Mouse (Mus musculus) MEL-GATA-1-ER (cell line): ENCODE data around the gene Slc34a3.
A peak's percentile ranks its signal among the peaks of the same experiment; 100 is the strongest.

Experiments used
- DNase-seq: peaks from one replicate; pipeline ENCODE4 v3.0.0-alpha.2; 2012; ENCODE audit warnings: low read depth; ENCODE audit errors: extremely low read depth

The Slc34a3 gene

GRCm38 (mm10) chr2:25252331-25252730 lies 18.2 kb upstream of the Slc34a3 start:
- no peak for DNase-seq

- no peak for DNase-seq
Observed at GRCm38 (mm10) chr2:25246183-25247072, 12.3 kb upstream of the Slc34a3 start, which contains the start of gene AL732309.1. Gene AL732309.1 (minus strand): TSS chr2:25246863.

GRCm38 (mm10) chr2:25244144-25244543 lies 10.0 kb upstream of the Slc34a3 start:
- DNase-seq: no peak

- no peak for DNase-seq
Observed at GRCm38 (mm10) chr2:25243342-25243741, 9.2 kb upstream of the Slc34a3 start.

- DNase-seq: no peak
Observed at GRCm38 (mm10) chr2:25242101-25242506, 7.9 kb upstream of the Slc34a3 start, which contains the start of the genes Rnf208 and Cysrt1. Gene Rnf208 (plus strand): TSS chr2:25242255. Gene Cysrt1 (minus strand): TSS chr2:25242452.

- DNase-seq: no peak
Observed at GRCm38 (mm10) chr2:25241438-25241775, 7.2 kb upstream of the Slc34a3 start.

GRCm38 (mm10) chr2:25240723-25241437 lies 6.7 kb upstream of the Slc34a3 start:
- peak; percentile 81 for DNase-seq

GRCm38 (mm10) chr2:25240310-25240709 lies 6.1 kb upstream of the Slc34a3 start:
- no peak for DNase-seq

GRCm38 (mm10) chr2:25239766-25240165 lies 5.6 kb upstream of the Slc34a3 start:
- DNase-seq: no peak

- no peak for DNase-seq
Observed at GRCm38 (mm10) chr2:25238106-25238505, 3.9 kb upstream of the Slc34a3 start.

GRCm38 (mm10) chr2:25237522-25237921 lies 3.4 kb upstream of the Slc34a3 start:
- no peak for DNase-seq

- DNase-seq: no peak
Observed at GRCm38 (mm10) chr2:25236614-25237013, 2.5 kb upstream of the Slc34a3 start, which contains the start of gene Rnf224. Gene Rnf224 (minus strand): TSS chr2:25236787.

- no peak for DNase-seq
Observed at GRCm38 (mm10) chr2:25234551-25235220, 522 bp upstream of the Slc34a3 start.

GRCm38 (mm10) chr2:25233421-25233820 lies 743 bp downstream of the Slc34a3 start:
- DNase-seq: peak; percentile 68

- no peak for DNase-seq
Observed at GRCm38 (mm10) chr2:25231038-25231437, 3.1 kb downstream of the Slc34a3 start.

- no peak for DNase-seq
Observed at GRCm38 (mm10) chr2:25230581-25230980, 3.6 kb downstream of the Slc34a3 start.

GRCm38 (mm10) chr2:25229582-25229981 lies 4.6 kb downstream of the Slc34a3 start:
- DNase-seq: no peak

- no peak for DNase-seq
Observed at GRCm38 (mm10) chr2:25228995-25229530, 5.1 kb downstream of the Slc34a3 start.

GRCm38 (mm10) chr2:25228431-25228889 lies 5.7 kb downstream of the Slc34a3 start:
- DNase-seq: peak; percentile 84

GRCm38 (mm10) chr2:25227406-25227805 lies 6.8 kb downstream of the Slc34a3 start:
- no peak for DNase-seq

GRCm38 (mm10) chr2:25226864-25227263 lies 7.3 kb downstream of the Slc34a3 start:
- no peak for DNase-seq
